In the genomic region with DNA sequence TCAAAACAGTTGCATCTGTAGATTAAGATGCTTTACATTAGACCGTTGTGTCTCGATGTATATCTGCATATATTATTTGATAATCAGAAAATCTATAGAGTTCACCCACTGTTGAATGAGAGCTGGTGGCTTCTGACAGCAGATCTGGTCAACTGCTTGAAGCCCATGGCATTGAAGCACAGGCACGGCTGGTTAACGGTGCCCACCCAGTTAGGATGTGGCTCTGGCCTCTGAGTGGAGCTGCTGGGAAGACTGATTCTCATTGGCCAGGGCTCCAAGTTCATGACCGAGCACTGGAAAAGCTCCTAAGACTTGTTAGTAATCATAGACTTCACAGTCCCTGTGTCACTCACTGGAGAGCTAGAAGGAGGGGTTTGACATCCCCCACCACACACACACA, we compare ENCODE assay signal across 32 mouse cellular contexts. TPM values are rescaled to one million over a fixed set of nuclear protein-coding genes. Genes with fewer than 3 reads are reported as not detected.
"Had no signal": no experiment of that assay in that cellular context is flagged by ENCODE, and none has a peak within 500 bp of the region (broad histone marks: within the 10 kb centered on the region; RNA-seq: fewer than 3 reads in every experiment).

No protein-coding gene starts in this region.

RNA-seq across cellular contexts. Expression of a gene that starts 51.2 kb away (rescaled TPM):
- total RNA-seq: common myeloid progenitor, adult 5-6 weeks; forebrain, postnatal 0 days; gastrocnemius, adult 18-20 months; gastrocnemius, adult 2 months; gastrocnemius, adult 8-10 months; gastrocnemius, postnatal 10 days; gastrocnemius, postnatal 14 days; gastrocnemius, postnatal 25 days; gastrocnemius, postnatal 36 days; gastrocnemius, postnatal 4 days; granulocyte monocyte progenitor cell, adult 5-6 weeks; heart, adult 18-20 months; heart, adult 2 months; heart, adult 8-10 months had no signal
- polyA plus RNA-seq: cerebellum, adult 2 months; cortical plate, adult 2 months; embryonic facial prominence, embryonic 10.5 days; embryonic facial prominence, embryonic 11.5 days; embryonic facial prominence, embryonic 12.5 days; embryonic facial prominence, embryonic 13.5 days; embryonic facial prominence, embryonic 14.5 days; embryonic facial prominence, embryonic 15.5 days; erythroblast, embryonic 14.5 days; forebrain, embryonic 10.5 days; forebrain, embryonic 11.5 days; forebrain, embryonic 12.5 days; forebrain, embryonic 13.5 days; forebrain, embryonic 14.5 days; forebrain, embryonic 15.5 days; forebrain, embryonic 16.5 days; forebrain, postnatal 0 days; frontal cortex, adult 2 months; gonadal fat pad, adult 2 months; heart, adult 2 months had no signal
